Mouse (Mus musculus) kidney, adult 2 months (tissue): ENCODE data around the gene Gm10409. TPM values are rescaled to one million over a fixed set of nuclear protein-coding genes. Genes with fewer than 3 reads are reported as not detected.
"Not testable (repeated sequence)": the region's sequence is repeated elsewhere in the genome, so short reads cannot be mapped to it uniquely, and the experiment has no call there.

Experiments used
- DNase-seq: peaks from one replicate; pipeline ENCODE4 v3.0.0; 2021
- H3K27ac ChIP-seq: fragments of 200-500 bp; 2 replicates; pipeline ENCODE4 v1.5.1; 2012; ENCODE audit warnings: low read depth, low read length, control low read depth, inconsistent platforms; ENCODE audit not compliant: insufficient read depth
- H3K27me3 ChIP-seq: fragments of 200-500 bp; replicated peaks from 2 replicates; pipeline ENCODE4 v1.6.1; 2012; ENCODE audit warnings: mild to moderate bottlenecking, moderate library complexity, low read length, inconsistent platforms; ENCODE audit not compliant: control insufficient read depth, insufficient read depth
- H3K36me3 ChIP-seq: fragments of 200-500 bp; 2 replicates; pipeline ENCODE4 v1.6.1; 2012; ENCODE audit warnings: mild to moderate bottlenecking, moderate library complexity, low read length, inconsistent platforms; ENCODE audit not compliant: control insufficient read depth, insufficient read depth
- H3K4me1 ChIP-seq: fragments of 200-500 bp; 2 replicates; pipeline ENCODE4 v1.6.1; 2011; ENCODE audit warnings: low read length; ENCODE audit not compliant: control insufficient read depth, insufficient read depth
- H3K4me3 ChIP-seq: fragments of 200-500 bp; 2 replicates; pipeline ENCODE4 v1.5.1; 2011; ENCODE audit warnings: mild to moderate bottlenecking, low read depth, low read length, control low read depth; ENCODE audit not compliant: insufficient read depth
- WGBS: fragments of 180-500 bp; shearing (Covaris S2); methylation state at CpG from one replicate; pipeline ENCODE4 v1.1.7; 2018; 5-methylcytosine and 5-hydroxymethylcytosine counted together
- polyA plus RNA-seq: library from polyadenylated mRNA; depleted of rRNA; stranded (reverse); fragments of >200 nt; gene quantifications from 2 replicates; pipeline ENCODE4 v1.2.3, GENCODE M21; 2012; rRNA removed

Gm10409 gene
- not detected in 2 replicates for polyA plus RNA-seq

DNA sequence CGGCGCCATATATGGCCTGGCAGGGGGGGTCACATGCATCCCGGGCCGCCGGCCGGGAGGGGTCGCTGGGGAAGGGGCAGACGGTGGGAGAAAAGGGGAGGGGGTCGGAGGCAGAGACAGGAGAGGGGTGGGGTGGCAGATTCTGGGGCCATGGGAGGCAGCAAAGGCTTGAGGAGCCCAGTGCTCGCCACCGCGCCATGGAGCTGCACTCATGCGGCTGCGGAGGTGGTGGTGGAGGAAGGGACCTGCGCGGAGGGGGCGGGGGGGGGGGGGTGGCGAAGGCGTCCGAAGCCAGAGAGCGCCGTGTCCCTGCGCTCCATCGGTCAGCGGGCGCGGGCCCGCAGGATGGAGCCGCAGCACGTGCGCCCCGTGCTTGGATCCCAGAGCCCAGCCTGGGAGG, at the start of gene Gm10409:
TSS of gene Gm10409 (plus strand) at position 301 of the 400 bp plus-strand sequence.
- DNase-seq, H3K27ac ChIP-seq, H3K36me3 ChIP-seq, H3K4me1 ChIP-seq, H3K27me3 ChIP-seq, H3K4me3 ChIP-seq: not testable (repeated sequence)
- no CpG with 5 or more reads among the region's 32 CpGs for WGBS

DNA sequence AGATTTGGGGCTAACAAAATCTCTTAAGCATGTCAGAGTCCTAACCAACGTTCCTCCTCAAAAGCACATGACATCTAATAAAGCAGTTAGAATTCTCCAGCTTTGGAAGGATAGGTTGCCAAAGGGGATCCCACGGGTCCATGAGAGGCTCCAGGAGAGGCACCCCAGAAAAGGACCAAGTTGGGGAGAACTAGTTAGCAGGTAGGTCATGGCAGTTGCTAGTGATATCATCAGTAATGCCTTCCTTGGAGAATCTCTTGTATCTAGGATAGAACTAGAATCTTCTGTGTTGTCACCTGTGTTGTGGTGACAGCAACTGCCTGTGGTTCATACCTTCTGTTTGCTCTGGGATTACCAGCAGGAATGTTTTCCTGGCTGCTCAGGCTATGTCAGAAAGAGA, 17.6 kb upstream of the Gm10409 start, which contains the start of gene Gm10413:
TSS of gene Gm10413 (plus strand) at position 301 of the 400 bp plus-strand sequence.
- not testable (repeated sequence) for H3K4me3 ChIP-seq, H3K27me3 ChIP-seq, H3K4me1 ChIP-seq, H3K36me3 ChIP-seq, H3K27ac ChIP-seq, DNase-seq
- WGBS: no CpG with 5 or more reads among the region's 2 CpGs

- no CpG with 5 or more reads among the region's 2 CpGs for WGBS
- not testable (repeated sequence) for H3K4me3 ChIP-seq, H3K4me1 ChIP-seq, H3K27ac ChIP-seq, H3K36me3 ChIP-seq, DNase-seq, H3K27me3 ChIP-seq
Measured at GRCm38 (mm10) chr14:3427803-3428202, 15.4 kb downstream of the Gm10409 start, which contains the start of gene Gm3005. Gene Gm3005 (plus strand): TSS chr14:3428103.

- H3K4me3 ChIP-seq, H3K27me3 ChIP-seq, H3K4me1 ChIP-seq, H3K27ac ChIP-seq, DNase-seq, H3K36me3 ChIP-seq: not testable (repeated sequence)
- WGBS: no CpG with 5 or more reads among the region's 3 CpGs
Measured at GRCm38 (mm10) chr14:3449079-3449478, 36.7 kb downstream of the Gm10409 start, which contains the start of gene Gm10408. Gene Gm10408 (plus strand): TSS chr14:3449379.

Other genes with a start within 250 kb of the Gm10409 start
- gene Gm5795, start 224.4 kb upstream of the Gm10409 start, polyA plus RNA-seq: not detected in 2 replicates
- 0.11 and 0.20 TPM in 2 replicates for gene D830030K20Rik, start 204.1 kb upstream of the Gm10409 start, polyA plus RNA-seq
- not detected in 2 replicates for gene Gm2956, start 80.0 kb upstream of the Gm10409 start, polyA plus RNA-seq
- not detected in 2 replicates for gene Gm10413, start 17.5 kb upstream of the Gm10409 start, polyA plus RNA-seq
- gene Gm3005, start 15.5 kb downstream of the Gm10409 start, polyA plus RNA-seq: not detected in 2 replicates
- not detected in 2 replicates for gene Gm10408, start 36.8 kb downstream of the Gm10409 start, polyA plus RNA-seq
- gene Gm3012, start 221.9 kb downstream of the Gm10409 start, polyA plus RNA-seq: not detected in 2 replicates
- not detected in 2 replicates for gene Gm3020, start 239.4 kb downstream of the Gm10409 start, polyA plus RNA-seq